Mouse (Mus musculus): ENCODE results near the gene Tmco4. TPM values are rescaled to one million over a fixed set of nuclear protein-coding genes. Genes with fewer than 3 reads are reported as not detected.

Tmco4 gene
- 10 to 100 TPM; 36.7 to 40.3 TPM for total RNA-seq (2023)

GRCm38 (mm10) chr4:138972827-138973718 lies at the start of gene Tmco4:
Tmco4 (plus strand) TSS chr4:138972888.

DNA sequence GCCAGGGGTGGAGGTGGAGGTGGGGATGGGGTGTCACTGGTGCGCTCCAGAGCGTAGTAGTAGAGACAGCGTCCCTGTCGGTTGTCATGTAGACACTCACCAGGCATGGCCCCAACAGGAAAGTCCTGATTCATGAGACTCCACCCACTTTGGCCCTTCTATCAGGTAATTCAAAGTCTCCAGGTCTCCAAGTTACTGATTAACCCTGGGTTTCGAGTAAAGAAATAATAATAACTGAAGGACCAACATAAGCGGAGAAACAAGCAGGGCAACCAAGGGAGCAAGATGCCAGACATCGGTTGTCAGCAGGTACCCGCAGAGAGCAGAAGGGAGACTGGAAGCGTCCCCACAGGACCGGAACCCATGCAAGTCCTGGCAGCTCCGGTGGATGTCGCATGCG lies 5.8 kb upstream of the Tmco4 start, which contains the start of gene Rnf186:
Gene Rnf186 (plus strand): TSS at position 247 of the 400 bp plus-strand sequence.

GRCm38 (mm10) chr4:139075041-139075711 lies 102.5 kb downstream of the Tmco4 start, which contains the start of gene Htr6:
Htr6 (minus strand) TSS chr4:139075570.

DNA sequence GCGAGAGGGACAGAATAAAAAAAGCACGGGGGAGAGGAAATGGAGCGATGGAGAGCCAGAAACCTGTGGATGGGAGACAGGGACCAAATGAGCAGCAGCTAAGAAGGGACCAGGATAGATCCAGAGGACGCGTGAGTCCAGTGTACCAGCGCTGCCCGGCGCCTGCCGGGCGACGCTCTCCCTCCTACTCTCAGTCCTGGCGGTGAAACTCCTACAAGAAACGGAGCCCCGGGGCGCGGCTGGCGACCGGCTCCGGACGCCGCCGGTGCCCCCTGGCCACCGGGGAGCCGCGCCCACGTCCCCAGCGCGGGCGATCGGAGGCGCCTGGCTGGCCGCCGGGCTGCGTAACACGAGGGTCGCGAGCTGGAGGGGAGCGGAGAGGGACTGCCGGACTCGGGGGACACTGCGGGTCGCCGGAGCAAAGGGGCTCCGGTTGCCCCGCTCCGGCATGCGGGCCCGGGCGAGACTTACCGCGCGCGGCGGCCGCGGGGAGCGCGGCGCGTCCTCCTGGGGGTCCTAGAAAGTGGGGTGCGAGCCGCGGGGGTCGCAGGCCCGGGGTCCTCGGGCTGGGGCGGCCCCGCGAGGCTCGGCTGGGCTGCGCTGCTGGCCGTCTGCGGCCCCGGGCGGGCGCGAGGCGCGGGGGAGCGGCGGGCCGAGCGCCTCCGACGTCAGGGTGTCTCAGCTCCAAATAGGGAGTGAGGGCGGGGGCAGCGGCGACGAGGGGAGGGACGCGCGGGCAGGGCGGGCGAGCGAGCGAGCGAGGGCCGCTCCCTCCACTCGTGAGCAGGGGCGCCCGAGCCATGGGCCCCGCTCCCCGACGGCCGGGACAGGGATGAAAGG lies 119.9 kb downstream of the Tmco4 start, which contains the start of gene Nbl1:
Gene Nbl1 (minus strand): TSS at position 638 of the 840 bp plus-strand sequence.

Other genes starting within 250 kb of the Tmco4 start
- not detected for gene Pla2g2c, start 248.1 kb upstream of the Tmco4 start, total RNA-seq (2023)
- not detected for gene Ubxn10, start 235.7 kb upstream of the Tmco4 start, total RNA-seq (2023)
- gene Pla2g2f, start 215.3 kb upstream of the Tmco4 start, total RNA-seq (2023): not detected
- gene Pla2g2d, start 197.2 kb upstream of the Tmco4 start, total RNA-seq (2023): under 1 TPM in 1 of 2 experiments, not detected in 1; 0.70 TPM
- not detected for gene Pla2g5, start 109.4 kb upstream of the Tmco4 start, total RNA-seq (2023)
- gene Gm13030, start 98.9 kb upstream of the Tmco4 start, total RNA-seq (2023): not detected
- gene Pla2g2e, start 94.9 kb upstream of the Tmco4 start, total RNA-seq (2023): not detected
- gene Otud3, start 58.9 kb upstream of the Tmco4 start, total RNA-seq (2023): 10 to 100 TPM in 1 of 2 experiments, 1 to 10 TPM in 1; 10.0 to 11.5 TPM
- gene Rnf186, start 5.8 kb upstream of the Tmco4 start, total RNA-seq (2023): not detected
- not detected for gene Htr6, start 102.7 kb downstream of the Tmco4 start, total RNA-seq (2023)
- gene Nbl1, start 120.1 kb downstream of the Tmco4 start, total RNA-seq (2023): 1 to 10 TPM in 1 of 2 experiments, not detected in 1; 1.1 TPM
- 100 to 1,000 TPM; 119 to 120 TPM for gene Minos1, start 158.2 kb downstream of the Tmco4 start, total RNA-seq (2023)
- gene Capzb, start 220.0 kb downstream of the Tmco4 start, total RNA-seq (2023): 100 to 1,000 TPM; 426 to 442 TPM